ENCODE assay signal across 23 mouse cellular contexts in genomic region chr4:96134246-96134645, GRCm38 (mm10). TPM values are rescaled to one million over a fixed set of nuclear protein-coding genes. Genes with fewer than 3 reads are reported as not detected.
"Had no signal": no experiment of that assay in that cellular context is flagged by ENCODE, and none has a peak within 500 bp of the region (broad histone marks: within the 10 kb centered on the region; RNA-seq: fewer than 3 reads in every experiment).

No protein-coding gene starts in this region.

- DNase-seq: lung, adult 18-20 months; lung, embryonic 14.5 days; lung, postnatal 10 days; lung, postnatal 4 days; midbrain, embryonic 14.5 days; right cerebral cortex, postnatal 25 days; thymus, adult 18-20 months; thymus, postnatal 14 days; thymus, postnatal 36 days had no signal

- H3K27ac ChIP-seq: midbrain, embryonic 10.5 days; midbrain, embryonic 12.5 days; neural tube, embryonic 12.5 days; stomach, embryonic 15.5 days; stomach, postnatal 0 days had no signal

- H3K27me3 ChIP-seq: midbrain, embryonic 12.5 days; neural tube, embryonic 12.5 days; stomach, embryonic 15.5 days had no signal

- H3K4me1 ChIP-seq: midbrain, embryonic 10.5 days; midbrain, embryonic 12.5 days; neural tube, embryonic 12.5 days; stomach, embryonic 15.5 days had no signal

- H3K4me3 ChIP-seq: midbrain, embryonic 10.5 days; midbrain, embryonic 12.5 days; neural tube, embryonic 12.5 days; stomach, embryonic 15.5 days had no signal

- ATAC-seq: midbrain, embryonic 16.5 days had no signal

RNA-seq across cellular contexts. Expression of gene Cyp2j12, which starts 6.7 kb away (rescaled TPM):
- total RNA-seq: megakaryocyte, adult 5-6 weeks; megakaryocyte-erythroid progenitor cell, adult 5-6 weeks; neutrophil, adult 5-6 weeks had no signal
- polyA plus RNA-seq: liver, embryonic 16.5 days; lung, embryonic 14.5 days; lung, embryonic 16.5 days; midbrain, embryonic 10.5 days; midbrain, embryonic 12.5 days; midbrain, embryonic 14.5 days; midbrain, embryonic 16.5 days; neural tube, embryonic 12.5 days; neural tube, embryonic 14.5 days; spleen, adult 2 months; stomach, embryonic 15.5 days; stomach, postnatal 0 days; thymus, postnatal 0 days had no signal

RNA-seq across cellular contexts. Expression of gene Cyp2j13, which starts 56.9 kb away (rescaled TPM):
- total RNA-seq: megakaryocyte, adult 5-6 weeks; megakaryocyte-erythroid progenitor cell, adult 5-6 weeks; neutrophil, adult 5-6 weeks had no signal
- polyA plus RNA-seq: liver, embryonic 16.5 days; lung, embryonic 14.5 days; lung, embryonic 16.5 days; midbrain, embryonic 12.5 days; midbrain, embryonic 14.5 days; midbrain, embryonic 16.5 days; neural tube, embryonic 12.5 days; neural tube, embryonic 14.5 days; spleen, adult 2 months; stomach, embryonic 15.5 days; stomach, postnatal 0 days; thymus, postnatal 0 days had no signal
